Mouse (Mus musculus): ENCODE results near the gene Ren1.
A peak's percentile ranks its signal among the peaks of the same experiment; 100 is the strongest.

Ren1 gene

DNA sequence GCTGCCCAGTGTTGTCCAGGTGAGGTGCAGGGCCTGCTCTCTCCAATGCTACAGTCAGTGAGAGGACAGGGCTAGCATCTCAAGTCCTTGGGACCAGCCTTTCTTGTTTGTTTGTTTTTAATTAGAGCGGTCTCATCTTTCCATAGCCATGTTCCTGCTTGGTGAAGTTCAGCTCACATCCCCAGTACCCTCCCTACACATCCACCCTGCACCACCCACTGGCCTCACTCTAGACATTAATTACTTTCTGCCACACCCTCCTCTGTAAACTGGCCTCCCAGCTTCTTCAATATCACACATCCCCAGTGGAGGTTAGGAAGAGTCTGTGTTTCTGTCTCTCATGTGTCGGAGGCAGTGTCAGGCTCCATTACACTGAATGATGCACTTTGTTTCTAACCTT lies 6.0 kb upstream of the Ren1 start:
- no peak for DNase-seq (ENCODE audit: low spot score)

DNA sequence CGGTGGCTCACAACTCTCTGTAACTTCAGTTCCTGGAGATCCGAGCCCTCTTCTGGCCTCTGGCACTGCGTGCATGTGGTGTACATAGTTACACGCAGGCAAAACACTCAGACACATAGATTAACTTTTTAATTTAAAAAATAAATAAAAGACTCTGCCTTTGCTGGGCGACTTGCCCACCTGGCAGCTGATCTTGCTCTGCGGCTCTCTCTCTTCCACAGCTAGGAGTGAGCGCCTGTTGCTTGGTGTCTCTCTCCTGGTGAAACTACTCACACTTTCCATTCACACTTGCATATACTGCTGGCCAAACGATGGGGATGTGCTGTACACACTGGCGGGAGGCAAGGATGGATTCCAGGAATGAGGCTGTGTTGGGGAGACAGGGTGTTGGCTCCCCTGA lies 3.8 kb upstream of the Ren1 start:
- no peak for DNase-seq (ENCODE audit: low spot score)

DNA sequence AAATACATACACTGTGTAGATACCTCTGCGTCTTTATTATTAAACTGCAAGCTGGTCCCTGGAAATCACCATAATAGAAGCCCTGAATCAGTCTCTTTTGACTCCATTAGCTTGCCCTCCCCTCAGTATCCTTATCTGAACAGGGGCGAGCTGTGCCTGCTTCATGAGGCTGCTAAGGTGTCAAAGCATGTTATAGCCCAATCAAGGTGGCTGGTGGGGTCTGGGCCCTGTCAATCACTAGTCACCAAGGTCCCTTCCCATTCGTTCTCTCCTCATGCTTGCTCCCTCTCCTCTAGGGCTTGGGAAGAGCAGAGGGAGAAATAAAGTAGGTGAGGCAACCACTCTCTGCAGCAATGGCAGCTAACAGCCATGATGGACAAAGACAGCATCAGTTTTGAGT lies 3.1 kb upstream of the Ren1 start:
- no peak for DNase-seq (ENCODE audit: low spot score)

DNA sequence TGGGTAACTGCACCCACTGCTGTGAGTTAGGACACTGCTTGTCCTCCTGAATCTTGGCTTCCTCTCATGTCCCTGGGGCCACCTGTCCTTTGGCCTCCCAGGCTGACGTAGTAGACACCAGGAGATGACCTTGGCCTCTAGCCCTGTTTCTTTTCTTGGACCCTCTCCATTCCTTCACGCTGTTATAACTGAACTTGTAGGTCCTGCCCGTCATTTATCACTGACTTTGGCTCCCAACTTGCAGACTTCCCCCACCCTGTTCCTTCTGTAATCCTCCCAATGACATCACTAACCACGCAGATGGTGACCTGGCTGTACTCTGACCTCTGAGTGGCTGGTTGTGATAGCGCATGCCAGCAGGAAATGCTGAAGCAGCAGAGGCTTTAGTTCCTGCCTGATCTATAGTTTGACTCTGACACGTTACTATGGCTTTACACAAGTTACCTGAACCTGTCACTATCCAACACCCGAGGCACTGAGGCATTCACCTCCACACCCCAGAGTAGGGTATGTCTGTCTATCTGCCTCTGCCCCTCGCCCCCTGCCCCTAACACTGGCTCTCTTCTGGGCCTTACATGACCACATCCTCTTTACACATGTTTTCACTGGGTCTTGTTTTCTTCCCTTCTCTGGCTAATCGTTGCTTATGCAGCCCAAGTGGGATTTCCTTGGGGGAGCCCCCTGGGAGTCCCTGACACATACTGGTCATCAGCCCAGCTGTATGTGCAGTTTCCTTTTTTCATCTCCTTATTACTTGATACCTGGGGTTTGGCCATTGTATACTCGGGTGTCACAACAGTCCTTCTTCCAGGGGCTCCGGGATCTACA lies 2.4 kb upstream of the Ren1 start:
- no peak for DNase-seq (ENCODE audit: low spot score)

DNA sequence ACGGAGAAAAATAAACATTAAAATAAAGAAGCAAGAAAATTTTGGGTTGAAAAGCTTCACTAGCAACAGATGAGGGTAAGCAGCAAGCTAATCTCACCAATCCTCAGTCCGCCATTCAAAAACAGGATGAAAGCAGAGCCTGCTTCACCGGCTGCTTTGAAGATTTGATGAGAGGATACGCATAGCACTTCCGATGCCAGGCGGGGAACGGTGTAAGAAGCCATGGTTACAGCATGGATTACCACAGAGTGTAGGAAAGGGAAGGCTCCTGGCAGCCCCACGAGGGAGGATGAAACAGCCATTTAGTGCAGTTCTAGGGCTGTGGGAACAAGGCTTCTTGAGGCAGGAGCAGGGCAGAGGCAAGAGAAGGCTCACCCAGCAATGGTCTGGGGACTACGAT lies 1.5 kb downstream of the Ren1 start:
- DNase-seq (ENCODE audit: low spot score) = no peak

DNA sequence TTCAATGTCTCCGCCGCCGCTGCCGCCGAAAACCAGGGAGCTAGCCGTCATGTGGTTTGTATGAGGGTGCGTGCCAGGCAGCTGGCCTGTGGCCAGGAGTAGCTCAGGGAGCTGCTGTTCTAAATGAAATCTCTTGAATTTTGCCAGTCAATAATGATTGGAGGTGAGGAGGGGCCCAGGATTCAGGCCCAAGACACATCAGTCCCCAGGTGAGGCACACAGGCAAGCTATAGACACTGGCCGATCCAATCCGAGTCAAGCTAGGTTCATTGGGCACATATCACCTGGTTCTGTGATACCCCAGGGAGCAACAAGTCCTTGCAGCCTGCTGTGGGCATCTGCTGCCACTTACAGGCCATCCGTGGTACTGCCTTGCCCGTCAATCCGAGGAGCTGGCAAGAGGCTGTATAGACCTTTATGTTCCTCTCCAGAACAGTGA lies 3.1 kb downstream of the Ren1 start:
- peak; percentile 65 for DNase-seq (ENCODE audit: low spot score)

DNA sequence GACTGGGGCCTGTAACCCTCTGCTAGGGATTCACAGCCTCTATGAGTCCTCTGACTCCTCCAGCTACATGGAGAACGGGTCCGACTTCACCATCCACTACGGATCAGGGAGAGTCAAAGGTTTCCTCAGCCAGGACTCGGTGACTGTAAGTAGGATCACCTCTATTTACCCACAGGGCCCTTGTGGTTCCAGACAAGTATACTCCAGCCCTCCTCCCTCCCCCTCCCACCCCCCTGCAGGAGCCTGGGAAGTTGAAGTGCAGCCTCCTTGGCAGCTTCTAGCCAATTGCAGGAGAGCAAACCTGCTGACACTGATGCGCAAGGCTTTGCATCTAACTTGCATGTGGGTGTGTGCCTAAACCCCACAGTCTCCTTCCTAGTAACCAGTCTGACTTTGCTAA lies 5.2 kb downstream of the Ren1 start:
- no peak for DNase-seq (ENCODE audit: low spot score)

DNA sequence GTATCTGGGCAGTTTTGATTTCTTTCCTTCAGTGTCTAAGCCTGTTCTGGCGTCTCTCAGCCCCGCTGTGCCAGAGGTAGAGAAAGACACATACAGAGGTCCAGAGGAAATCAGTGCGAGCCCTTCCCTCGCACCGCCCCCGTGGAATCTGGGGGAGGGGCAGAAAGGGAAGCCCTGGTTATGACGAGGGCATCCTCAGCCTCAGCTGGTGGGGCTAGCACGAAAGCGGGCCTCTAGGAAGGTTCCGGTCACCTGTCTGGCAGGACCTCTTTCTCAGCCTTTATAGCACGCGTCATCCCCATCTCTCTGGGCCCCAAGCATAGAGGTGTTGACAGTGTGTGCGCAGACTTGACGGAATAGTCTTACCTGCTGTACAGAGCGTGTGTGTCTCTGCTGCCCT lies 5.6 kb downstream of the Ren1 start:
- DNase-seq (ENCODE audit: low spot score) = no peak

DNA sequence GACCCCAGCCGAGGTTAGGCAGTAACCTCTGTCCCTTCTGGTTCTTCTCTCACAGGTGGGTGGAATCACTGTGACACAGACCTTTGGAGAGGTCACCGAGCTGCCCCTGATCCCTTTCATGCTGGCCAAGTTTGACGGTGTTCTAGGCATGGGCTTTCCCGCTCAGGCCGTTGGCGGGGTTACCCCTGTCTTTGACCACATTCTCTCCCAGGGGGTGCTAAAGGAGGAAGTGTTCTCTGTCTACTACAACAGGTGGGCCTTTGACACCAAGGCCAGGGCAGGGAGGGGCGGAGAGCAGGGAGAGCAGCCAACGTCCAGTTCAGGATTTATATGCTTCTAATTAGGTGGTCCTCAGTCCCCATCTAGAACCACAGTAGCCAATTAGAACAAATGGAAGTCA lies 6.0 kb downstream of the Ren1 start:
- no peak for DNase-seq (ENCODE audit: low spot score)

DNA sequence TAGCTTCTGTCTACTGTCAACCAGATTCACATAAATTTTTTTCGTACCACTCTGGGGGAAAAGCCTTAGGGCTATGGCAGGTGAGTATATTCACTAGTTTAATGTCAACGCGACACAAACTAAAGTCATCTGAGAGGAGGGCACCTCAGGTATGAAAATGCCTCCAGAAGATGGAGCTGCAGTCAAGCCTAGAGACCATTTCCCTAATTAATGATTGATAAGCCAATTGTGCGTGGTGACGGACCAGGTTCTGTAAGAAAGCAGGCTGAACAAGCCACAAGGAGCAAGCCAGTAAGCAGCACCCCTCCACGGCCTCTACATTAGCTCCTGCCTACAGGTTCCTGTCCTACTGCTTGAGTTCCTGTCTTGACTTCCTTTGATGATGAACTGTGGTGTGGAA lies 10.7 kb downstream of the Ren1 start:
- DNase-seq (ENCODE audit: low spot score) = no peak

DNA sequence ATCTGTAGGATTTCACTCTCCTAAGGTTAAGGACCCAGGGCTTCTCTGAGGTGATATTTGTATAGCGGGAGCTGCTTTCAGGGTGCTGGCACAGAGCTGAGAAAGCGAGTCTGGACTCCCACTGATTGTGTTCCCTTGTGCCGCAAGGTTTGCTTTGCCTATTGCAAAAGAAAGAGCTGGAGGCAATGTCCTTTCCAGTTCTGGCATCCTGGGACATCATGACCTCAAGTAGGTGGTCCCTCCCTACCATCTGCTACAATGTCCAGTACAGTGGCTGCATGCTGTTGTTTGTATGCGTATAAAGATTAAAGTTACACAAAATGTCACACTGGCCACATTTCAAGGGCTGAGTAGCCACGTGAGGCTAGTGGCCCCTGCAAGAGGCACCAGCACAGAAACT lies 11.8 kb downstream of the Ren1 start:
- DNase-seq (ENCODE audit: low spot score) = no peak

DNA sequence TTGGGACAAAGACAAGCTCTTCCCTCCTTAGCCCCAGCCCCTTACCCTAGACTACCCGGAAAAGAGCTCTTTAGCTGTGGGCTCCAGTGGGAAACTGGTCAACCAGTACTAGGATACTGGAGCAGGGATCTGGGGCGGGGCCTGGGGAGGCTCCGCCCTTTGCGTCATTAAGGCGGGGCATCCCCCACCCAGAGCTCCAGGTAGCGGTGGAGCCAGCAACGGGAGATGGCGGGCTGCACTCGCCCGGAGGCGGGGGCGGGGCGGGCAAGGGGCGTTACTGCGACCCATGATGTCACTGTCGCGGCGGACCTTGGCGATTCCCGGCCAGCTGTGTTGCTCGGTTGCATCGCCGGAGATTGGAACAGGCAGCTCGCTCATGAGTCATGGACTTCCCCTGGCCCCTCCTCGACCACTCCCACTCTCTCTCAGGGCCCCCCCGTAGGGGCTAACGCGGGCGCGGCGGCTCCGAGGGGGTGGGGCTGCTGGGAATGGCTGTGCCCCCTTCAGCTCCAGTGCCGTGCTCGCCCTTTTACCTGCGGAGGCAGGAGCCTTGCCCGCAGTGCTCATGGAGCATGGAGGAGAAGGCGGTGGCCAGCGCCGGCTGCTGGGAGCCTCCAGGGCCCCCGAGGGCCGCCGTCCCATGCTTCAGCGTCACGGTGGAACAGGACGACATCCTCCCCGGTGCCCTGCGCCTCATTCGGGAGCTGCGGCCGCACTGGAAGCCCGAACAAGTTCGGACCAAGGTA lies 13.1 kb downstream of the Ren1 start, which contains the start of gene Etnk2:
TSS of gene Etnk2 (plus strand) at position 297 of the 746 bp plus-strand sequence.
- DNase-seq (ENCODE audit: low spot score) = peak; percentile 68

DNA sequence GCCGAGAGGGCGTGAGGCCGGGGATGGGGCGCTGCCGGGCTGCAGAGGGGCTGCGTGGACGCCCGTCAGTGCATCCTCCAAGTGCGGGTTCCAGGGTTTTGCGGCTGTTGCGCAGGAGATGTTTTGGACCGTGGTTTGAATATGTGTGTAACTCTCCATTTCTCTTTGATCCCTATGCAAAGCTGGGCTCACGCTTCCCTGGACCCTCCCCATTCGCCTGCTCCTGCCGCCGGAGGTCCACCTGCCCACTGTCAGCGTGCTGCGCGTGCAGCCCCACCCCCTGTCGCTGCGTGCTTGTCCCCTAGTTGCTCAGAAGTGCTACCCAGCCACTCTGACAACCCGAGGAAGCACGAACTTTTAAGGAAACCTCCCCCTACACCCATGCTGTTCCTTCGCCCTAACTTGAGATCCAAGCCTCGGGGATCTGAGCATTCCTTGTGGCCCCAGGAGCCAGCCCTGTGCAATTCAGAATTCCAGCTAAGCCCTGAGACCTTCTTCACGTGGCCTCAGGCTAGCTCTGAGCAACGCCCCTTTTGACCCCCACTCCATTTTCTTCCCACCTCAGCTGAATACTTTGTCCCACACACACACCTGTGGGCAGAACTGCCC lies 13.8 kb downstream of the Ren1 start:
- no peak for DNase-seq (ENCODE audit: low spot score)

DNA sequence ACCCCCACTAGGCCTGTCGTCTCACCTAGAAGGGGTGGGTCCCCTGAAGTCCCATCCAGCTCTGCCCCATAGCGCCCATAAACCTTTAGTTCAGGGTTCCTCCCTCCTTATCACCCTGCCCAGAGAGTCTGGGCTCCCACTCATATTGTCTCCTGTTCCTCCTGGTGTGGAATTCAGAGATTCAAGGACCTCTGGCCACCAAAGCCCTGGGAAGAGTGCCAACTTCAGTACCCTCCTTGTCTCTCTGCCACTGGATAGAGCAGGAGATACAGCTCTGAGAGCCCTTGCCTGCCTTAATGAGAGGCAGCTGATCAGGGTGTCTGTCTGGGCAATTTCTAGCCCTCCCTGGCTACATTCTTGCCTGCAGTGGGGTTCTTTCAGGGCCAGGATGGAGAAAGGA lies 14.6 kb downstream of the Ren1 start:
- DNase-seq (ENCODE audit: low spot score) = no peak

DNA sequence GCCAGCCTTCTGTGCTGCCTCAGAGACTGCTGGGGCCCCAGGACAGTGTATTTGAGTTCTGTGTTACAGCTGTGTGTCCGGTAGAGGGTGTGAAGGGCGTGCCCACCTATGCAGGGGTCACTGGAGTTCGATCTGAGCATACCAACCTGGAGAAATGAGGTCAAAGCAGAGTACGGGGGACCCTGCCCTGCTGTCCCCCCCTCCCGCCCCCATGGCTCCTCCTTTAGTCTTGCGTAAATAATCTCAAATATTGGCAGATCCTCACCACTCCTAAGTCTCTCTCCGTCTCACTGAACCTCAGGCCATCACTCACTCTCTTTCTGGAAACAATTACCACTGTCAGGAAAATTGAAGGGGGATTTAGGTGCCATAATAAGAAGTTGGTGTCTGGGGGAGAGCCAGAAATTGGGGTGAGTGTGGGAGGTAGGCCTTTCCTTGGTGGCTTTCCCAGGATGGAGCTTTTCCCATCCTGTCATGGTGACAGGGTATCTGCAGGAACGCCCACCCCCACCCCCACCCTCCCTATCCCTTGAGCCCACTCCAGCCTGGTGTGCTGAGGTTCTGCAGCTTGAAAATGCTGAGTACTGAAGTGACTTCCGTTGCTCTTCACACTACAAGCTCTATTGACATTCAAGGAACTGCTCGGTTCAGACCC lies 16.8 kb downstream of the Ren1 start:
- DNase-seq (ENCODE audit: low spot score) = no peak

DNA sequence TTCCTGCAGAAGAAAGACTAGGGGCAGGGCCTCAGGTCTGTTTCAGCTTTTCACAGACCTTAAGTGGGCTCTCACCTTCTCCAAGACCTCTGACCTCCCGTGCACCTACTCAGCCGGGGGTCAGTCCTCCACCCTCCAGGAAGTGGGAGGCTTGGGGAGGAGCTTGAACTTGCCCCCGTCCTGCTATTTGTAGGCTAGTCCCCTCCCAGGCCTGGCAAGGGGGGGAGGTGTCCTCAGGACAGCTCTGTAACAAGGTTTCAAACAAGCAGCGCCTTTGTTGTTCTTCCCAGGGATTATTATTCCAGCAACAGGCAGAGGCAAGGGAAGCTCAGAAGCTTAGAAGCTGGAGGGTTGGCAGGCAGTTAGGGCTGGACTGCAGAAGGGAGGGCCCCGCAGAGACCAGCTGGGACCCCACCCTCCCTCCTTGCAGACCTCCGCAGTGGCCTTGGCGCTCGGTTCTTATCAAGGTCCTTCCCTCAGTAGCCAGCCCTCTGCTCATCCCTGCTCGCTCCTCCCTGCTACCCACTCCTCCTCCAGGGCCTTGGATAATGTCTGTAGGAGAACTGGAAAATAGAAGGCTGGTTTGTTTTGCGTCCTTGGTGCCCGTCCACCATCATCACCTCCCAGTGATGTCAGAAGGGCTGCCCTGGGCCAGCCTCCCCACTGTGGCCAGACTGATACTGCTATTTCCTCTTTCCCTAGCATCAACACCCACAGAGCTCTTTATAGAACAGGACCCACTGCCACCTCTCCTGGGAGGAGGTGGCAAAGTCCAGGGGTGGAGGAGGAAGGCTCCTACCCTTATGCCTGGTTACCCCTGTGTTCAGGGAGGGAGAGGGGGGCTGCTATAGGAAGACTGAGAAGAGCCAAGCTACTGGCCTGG lies 17.5 kb downstream of the Ren1 start:
- DNase-seq (ENCODE audit: low spot score) = no peak

DNA sequence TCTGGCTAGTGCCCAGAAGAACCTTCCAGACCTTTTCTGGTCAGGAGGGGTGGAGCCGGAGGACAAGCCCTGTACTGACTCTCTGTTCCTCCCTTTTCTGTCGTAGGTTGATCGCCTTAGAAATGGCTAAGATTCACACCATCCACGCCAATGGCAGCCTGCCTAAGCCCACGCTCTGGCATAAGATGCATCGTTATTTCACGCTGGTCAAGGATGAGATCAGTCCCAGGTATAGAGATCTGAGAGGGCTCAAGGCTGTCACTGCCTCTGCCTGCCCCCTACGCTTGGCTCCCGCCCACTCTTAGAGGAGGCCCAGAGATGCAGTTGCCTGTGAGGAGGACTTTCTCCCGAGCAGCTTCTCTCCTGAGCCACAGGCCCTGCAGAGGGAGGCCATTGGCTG lies 18.3 kb downstream of the Ren1 start:
- DNase-seq (ENCODE audit: low spot score) = no peak

DNA sequence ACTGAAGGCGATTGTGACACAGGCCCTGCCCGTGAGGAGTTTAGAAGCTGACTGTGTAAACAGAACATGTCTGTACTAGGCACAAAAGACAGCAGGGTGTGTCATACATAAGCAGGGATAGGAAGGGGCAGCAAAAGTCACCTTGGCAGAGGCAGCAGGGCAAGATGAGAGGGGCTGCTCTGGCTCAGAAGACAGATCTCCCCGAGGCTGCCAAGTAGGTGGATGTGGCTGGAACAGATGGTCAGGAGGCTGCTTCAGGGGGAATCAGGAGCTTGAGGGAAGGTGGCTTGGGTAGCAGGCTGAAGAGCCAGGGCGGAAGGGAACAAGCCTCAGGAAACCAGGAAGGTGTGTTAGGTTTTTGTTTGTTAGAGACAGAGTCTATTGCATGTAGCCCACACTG lies 20.0 kb downstream of the Ren1 start:
- DNase-seq (ENCODE audit: low spot score) = no peak

DNA sequence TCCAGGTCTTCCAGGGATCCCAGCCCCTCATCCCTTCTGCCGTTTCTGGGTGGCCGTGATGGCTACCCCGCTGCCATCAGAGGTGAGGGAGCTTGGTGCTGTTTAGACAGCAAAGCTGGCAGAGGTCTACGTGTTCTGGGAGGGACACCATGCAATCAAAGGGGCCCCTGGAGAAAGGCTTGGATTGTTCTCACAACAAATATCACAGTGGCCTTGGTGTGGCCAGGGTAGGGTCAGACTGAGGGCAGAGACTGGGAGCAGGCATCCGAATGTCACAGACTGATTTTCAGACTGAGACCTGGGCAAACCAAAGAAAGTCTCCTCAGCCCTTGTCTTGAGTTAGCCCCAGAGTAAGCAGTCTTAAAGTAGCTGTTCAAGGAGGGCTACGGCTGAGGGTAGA lies 21.1 kb downstream of the Ren1 start:
- DNase-seq (ENCODE audit: low spot score) = no peak

DNA sequence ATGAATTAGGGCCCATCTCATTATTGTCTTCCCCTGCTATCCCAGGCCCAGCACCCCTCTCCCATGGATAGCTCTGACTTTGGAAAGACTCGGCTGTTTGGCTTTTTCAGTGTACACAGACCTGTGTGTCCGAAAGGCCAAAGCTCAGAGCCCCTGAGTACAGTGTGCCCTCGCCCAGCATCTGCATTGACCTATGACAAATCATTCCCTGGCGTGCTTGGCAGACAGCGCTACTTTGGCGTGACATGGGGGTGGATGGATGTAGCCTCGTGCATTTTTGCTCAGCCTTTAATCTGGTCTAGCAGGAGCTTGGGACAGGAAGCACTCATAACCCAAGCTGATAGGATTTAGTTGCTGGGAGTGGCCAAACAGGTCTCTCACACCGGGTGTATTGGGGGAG lies 21.8 kb downstream of the Ren1 start:
- no peak for DNase-seq (ENCODE audit: low spot score)

DNA sequence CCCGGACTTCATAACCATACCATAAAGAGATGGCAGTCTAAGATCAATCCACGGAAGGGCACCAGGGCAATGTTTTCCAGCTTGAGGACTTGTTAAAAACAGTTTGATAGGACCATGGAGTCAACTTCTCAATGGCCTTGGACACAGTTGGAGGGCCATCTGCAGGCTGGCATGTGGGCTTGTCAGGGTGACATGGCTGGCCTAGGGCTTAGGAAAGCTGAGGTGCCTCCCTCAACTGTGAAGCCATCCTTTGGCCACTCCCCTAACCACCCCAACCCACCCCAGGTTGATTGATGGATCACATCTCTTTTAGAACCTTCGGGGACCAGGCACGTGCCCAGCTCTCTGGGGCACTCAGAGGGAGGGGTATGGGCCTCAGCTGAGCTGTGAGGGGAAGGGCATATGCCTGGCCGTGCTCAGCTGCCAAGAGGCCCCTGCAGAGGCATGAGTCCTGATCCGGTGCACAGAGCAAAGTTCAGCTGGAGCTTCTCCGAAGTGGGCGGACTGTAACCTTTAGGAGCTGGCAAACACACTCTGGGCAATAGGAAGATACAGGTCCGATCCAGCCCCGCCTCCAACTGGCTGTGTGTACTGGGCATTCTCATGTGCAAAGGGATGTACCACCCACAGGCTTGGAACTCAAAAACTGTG lies 25.5 kb downstream of the Ren1 start:
- DNase-seq (ENCODE audit: low spot score) = no peak
